Mouse (Mus musculus): ENCODE results near the gene Parm1.

DNA sequence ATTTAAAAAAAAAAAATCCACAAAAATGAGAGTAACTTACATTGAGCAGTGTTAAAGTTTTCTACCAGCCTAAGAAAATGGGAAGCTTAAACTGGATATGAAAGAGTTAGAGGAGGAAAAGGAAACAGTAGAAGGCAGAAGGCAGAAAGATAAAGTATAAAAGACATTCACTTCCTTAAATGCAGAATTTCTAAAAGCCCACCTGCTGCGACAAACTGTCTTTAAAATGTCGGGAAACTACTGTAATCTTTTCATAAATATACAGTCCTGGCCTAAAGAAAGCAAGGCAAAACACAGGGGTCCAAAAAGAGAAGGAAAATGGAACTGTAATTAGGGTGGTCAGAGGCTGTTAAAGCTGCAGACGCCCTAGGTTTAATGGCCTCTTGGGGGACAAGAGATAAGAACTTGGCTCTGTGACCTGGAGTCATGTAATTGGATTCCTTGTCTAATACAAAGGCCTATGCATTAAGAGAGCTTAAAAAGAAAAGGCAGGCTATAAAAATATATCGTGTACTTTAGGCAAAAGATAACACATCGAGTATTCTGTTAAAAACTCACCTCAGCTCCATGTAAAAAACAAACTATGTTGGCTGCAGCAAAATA, 13.0 kb upstream of the Parm1 start:
- TF ChIP-seq CTCF (IDR thresholded peaks at IDR 0.05; ENCODE audit: low read depth, low read length), result no peak
- no peak for TF ChIP-seq POLR2AphosphoS5 (IDR thresholded peaks at IDR 0.05; ENCODE audit: insufficient replicate concordance, low read depth, low read length)
- TF ChIP-seq TAL1 (conservative IDR thresholded peaks at IDR 0.05; ENCODE audit: low read depth, low read length), result no peak
